Mouse (Mus musculus) forebrain, postnatal 0 days (tissue): ENCODE data around the gene Txndc9. TPM values are rescaled to one million over a fixed set of nuclear protein-coding genes. Genes with fewer than 3 reads are reported as not detected.

Experiments
- ATAC-seq: fragments of 200-750 bp; cut with Nextera tagmentation; 2 replicates; pipeline ENCODE4 v1.8.0; 2017; ENCODE audit warnings: mild to moderate bottlenecking, moderate library complexity
- DNase-seq: peaks from one replicate; pipeline ENCODE4 v3.0.0-alpha.2; 2015
- H3K27ac ChIP-seq: fragments of 300-500 bp; sonication (generic); 2 replicates; pipeline ENCODE4 v1.5.1; 2014; ENCODE audit warnings: low read depth, mild to moderate bottlenecking, antibody characterized with exemption, low read length, moderate library complexity, mixed read lengths
- H3K27me3 ChIP-seq: fragments of 300-500 bp; sonication (generic); 2 replicates; pipeline ENCODE4 v1.6.1; 2014; ENCODE audit warnings: mild to moderate bottlenecking, low read length, mixed read lengths; ENCODE audit not compliant: insufficient read depth
- H3K36me3 ChIP-seq: fragments of 300-500 bp; sonication (generic); 2 replicates; pipeline ENCODE4 v1.6.1; 2014; ENCODE audit warnings: mild to moderate bottlenecking, moderate library complexity; ENCODE audit not compliant: insufficient read depth
- H3K4me1 ChIP-seq: fragments of 300-500 bp; sonication (generic); 2 replicates; pipeline ENCODE4 v1.6.1; 2014; ENCODE audit warnings: antibody characterized with exemption; ENCODE audit not compliant: insufficient read depth
- H3K4me2 ChIP-seq: fragments of 300-500 bp; sonication (generic); 2 replicates; pipeline ENCODE4 v1.6.1; 2014; ENCODE audit warnings: low read depth, mild to moderate bottlenecking, moderate library complexity
- H3K4me3 ChIP-seq: fragments of 300-500 bp; sonication (generic); 2 replicates; pipeline ENCODE4 v1.5.1; 2014; ENCODE audit warnings: low read depth, low read length, mixed read lengths
- H3K9ac ChIP-seq: fragments of 300-500 bp; sonication (generic); 2 replicates; pipeline ENCODE4 v1.6.1; 2014; ENCODE audit warnings: mild to moderate bottlenecking
- H3K9me3 ChIP-seq: fragments of 300-500 bp; sonication (generic); 2 replicates; pipeline ENCODE4 v1.6.1; 2016; ENCODE audit warnings: low read length
- CTCF ChIP-seq: sonication (generic); IDR thresholded peaks from 2 replicates; pipeline ENCODE4 v1.5.1; 2016; ENCODE audit warnings: antibody characterized with exemption, control low read depth, low read depth
- WGBS: fragments of 180-500 bp; shearing (Covaris S2); extraction: QIAGEN DNeasy Blood & Tissue Kit; methylation state at CpG from one replicate; pipeline ENCODE4 v1.1.7; 2014; 5-methylcytosine and 5-hydroxymethylcytosine counted together
- polyA plus RNA-seq: library from polyadenylated mRNA; unstranded; fragments of >200 nt; fragmentation: Nextera tagmentation; extraction: Ambion mirVana; gene quantifications from 2 replicates; pipeline ENCODE4 v1.2.1, GENCODE M21; 2015
- total RNA-seq: library from RNA; depleted of rRNA; stranded (reverse); fragments of >200 nt; gene quantifications from 2 replicates; pipeline ENCODE4 v1.2.3, GENCODE M21; 2014

Gene Txndc9
- total and polyA plus RNA-seq, 2 experiments from 2014 or later: 48.1 to 126 TPM

- no peak overlapping the region for H3K27ac ChIP-seq
- TF ChIP-seq CTCF: no peak
- no peaks in the 10 kb centered on the region for H3K9me3 ChIP-seq
- no peak overlapping the region for H3K9ac ChIP-seq
- no peak overlapping the region for H3K4me3 ChIP-seq
- no peaks in the 10 kb centered on the region for H3K4me1 ChIP-seq
- H3K27me3 ChIP-seq: no peaks in the 10 kb centered on the region
- DNase-seq (no peak), ATAC-seq (no peak)
- no peaks in the 10 kb centered on the region for H3K36me3 ChIP-seq
- H3K4me2 ChIP-seq: no peak overlapping the region
Measured at GRCm38 (mm10) chr1:38012509-38012908, 14.8 kb upstream of the Txndc9 start.

GRCm38 (mm10) chr1:38012104-38012503 lies 14.4 kb upstream of the Txndc9 start:
- H3K27me3 ChIP-seq: no peaks in the 10 kb centered on the region
- H3K4me3 ChIP-seq: no peak overlapping the region
- H3K4me1 ChIP-seq: no peaks in the 10 kb centered on the region
- 87% methylated on average over 3 of the region's 3 CpGs for WGBS
- no peak overlapping the region for H3K27ac ChIP-seq
- H3K9ac ChIP-seq: no peak overlapping the region
- DNase-seq (no peak), ATAC-seq (no peak)
- H3K4me2 ChIP-seq: no peak overlapping the region
- H3K9me3 ChIP-seq: no peaks in the 10 kb centered on the region
- TF ChIP-seq CTCF: no peak
- no peaks in the 10 kb centered on the region for H3K36me3 ChIP-seq

- H3K9me3 ChIP-seq: no peaks in the 10 kb centered on the region
- ATAC-seq: no peak
Measured at GRCm38 (mm10) chr1:38011647-38012046, 14.0 kb upstream of the Txndc9 start.

GRCm38 (mm10) chr1:38006741-38007140 lies 9.0 kb upstream of the Txndc9 start:
- H3K9me3 ChIP-seq: no peaks in the 10 kb centered on the region
- WGBS: 65% methylated on average over 3 of the region's 3 CpGs
- ATAC-seq (no peak), DNase-seq (no peak)
- no peak overlapping the region for H3K4me3 ChIP-seq
- H3K9ac ChIP-seq: no peak overlapping the region
- no peaks in the 10 kb centered on the region for H3K27me3 ChIP-seq
- H3K36me3 ChIP-seq: no peaks in the 10 kb centered on the region
- no peak overlapping the region for H3K4me2 ChIP-seq
- no peak for TF ChIP-seq CTCF
- no peak overlapping the region for H3K27ac ChIP-seq
- H3K4me1 ChIP-seq: no peaks in the 10 kb centered on the region

More at GRCm38 (mm10) chr1:38011647-38012046, 14.0 kb upstream of the Txndc9 start:
- Histone ChIP-seq H3K9ac (no peak overlapping the region), H3K27me3 (no peaks in the 10 kb centered on the region), H3K27ac (no peak overlapping the region), H3K4me1 (no peaks in the 10 kb centered on the region), H3K4me2 (no peak overlapping the region), H3K4me3 (no peak overlapping the region), H3K36me3 (no peaks in the 10 kb centered on the region)
- 87% methylated on average over 6 of the region's 6 CpGs for WGBS
- no peak for TF ChIP-seq CTCF
- DNase-seq: no peak

- H3K36me3 ChIP-seq: no peaks in the 10 kb centered on the region
- TF ChIP-seq CTCF: no peak
- no peak overlapping the region for H3K9ac ChIP-seq
- DNase-seq (no peak), ATAC-seq (no peak)
- no peak overlapping the region for H3K4me3 ChIP-seq
- no peaks in the 10 kb centered on the region for H3K9me3 ChIP-seq
- H3K4me2 ChIP-seq: no peak overlapping the region
- H3K27me3 ChIP-seq: no peaks in the 10 kb centered on the region
- H3K4me1 ChIP-seq: peaks cover 6% of the 10 kb centered on the region; the same call in 1 of the 2 replicates
- H3K27ac ChIP-seq: no peak overlapping the region
- 88% methylated on average over 3 of the region's 3 CpGs for WGBS
Measured at GRCm38 (mm10) chr1:38003046-38003445, 5.4 kb upstream of the Txndc9 start.

GRCm38 (mm10) chr1:38001956-38002355 lies 4.3 kb upstream of the Txndc9 start:
- WGBS: 93% methylated on average over 9 of the region's 9 CpGs
- H3K27ac ChIP-seq: no peak overlapping the region
- no peak for ATAC-seq
- no peaks in the 10 kb centered on the region for H3K9me3 ChIP-seq
- peaks cover 6% of the 10 kb centered on the region; the same call in 1 of the 2 replicates for H3K4me1 ChIP-seq
- no peaks in the 10 kb centered on the region for H3K27me3 ChIP-seq
- no peak for DNase-seq
- no peak overlapping the region for H3K4me3 ChIP-seq
- no peaks in the 10 kb centered on the region for H3K36me3 ChIP-seq
- H3K9ac ChIP-seq: no peak overlapping the region
- H3K4me2 ChIP-seq: no peak overlapping the region
- no peak for TF ChIP-seq CTCF

- no peaks in the 10 kb centered on the region for H3K36me3 ChIP-seq
- H3K27ac ChIP-seq: no peak overlapping the region
- ATAC-seq (no peak), DNase-seq (no peak)
- H3K4me2 ChIP-seq: no peak overlapping the region
- no peak overlapping the region for H3K9ac ChIP-seq
- peaks cover 13% of the 10 kb centered on the region for H3K4me1 ChIP-seq
- 98% methylated on average over 8 of the region's 8 CpGs for WGBS
- no peaks in the 10 kb centered on the region for H3K27me3 ChIP-seq
- no peaks in the 10 kb centered on the region for H3K9me3 ChIP-seq
- H3K4me3 ChIP-seq: no peak overlapping the region
- TF ChIP-seq CTCF: no peak
Measured at GRCm38 (mm10) chr1:38000844-38001243, 3.2 kb upstream of the Txndc9 start.

GRCm38 (mm10) chr1:37999552-37999951 lies 1.9 kb upstream of the Txndc9 start:
- Histone ChIP-seq H3K4me2 (no peak overlapping the region), H3K4me1 (peaks cover 13% of the 10 kb centered on the region), H3K9ac (no peak overlapping the region), H3K27me3 (no peaks in the 10 kb centered on the region), H3K36me3 (peaks cover 9% of the 10 kb centered on the region), H3K4me3 (no peak overlapping the region), H3K9me3 (no peaks in the 10 kb centered on the region), H3K27ac (no peak overlapping the region)
- DNase-seq (no peak), ATAC-seq (no peak)
- TF ChIP-seq CTCF: no peak
- 76% methylated on average over 3 of the region's 3 CpGs for WGBS
